8 mouse cellular contexts compared by ENCODE assay signal in genomic region chr6:34511410-34511809, GRCm38 (mm10). TPM values are rescaled to one million over a fixed set of nuclear protein-coding genes. Genes with fewer than 3 reads are reported as not detected.
A peak's percentile ranks its signal among the peaks of the same experiment; 100 is the strongest.
DNase-seq lines count a peak whose midpoint lies in the region; ATAC-seq and TF ChIP-seq lines count a peak whose summit lies in the region.

No protein-coding gene starts in this region.

- ATAC-seq in kidney, embryonic 16.5 days (ENCODE audit: low FRiP score, low TSS enrichment), result peak; percentile 90
- ATAC-seq in forebrain, postnatal 0 days, result peak; percentile 93
- peak; percentile 57 for ATAC-seq in liver, embryonic 14.5 days (ENCODE audit: insufficient read depth)

- H3K27ac ChIP-seq in kidney, embryonic 16.5 days (ENCODE audit: low read length), result no peak overlapping the region
- no peak overlapping the region for H3K27ac ChIP-seq in forebrain, postnatal 0 days (ENCODE audit: low read depth, low read length)
- no peak overlapping the region for H3K27ac ChIP-seq in liver, embryonic 14.5 days

- no peak for DNase-seq in kidney, adult 18-20 months
- peak; percentile 90 for DNase-seq in adipocyte (ENCODE audit: low spot score)
- peak; percentile 71 for DNase-seq in forebrain, postnatal 0 days
- DNase-seq in liver, embryonic 14.5 days (ENCODE audit: low read depth in 3 of 3, low spot score in 3 of 3), result peak; percentile 41 to 57 (median 45)
- peak; percentile 36 for DNase-seq in splenic B cell, adult 2 months (ENCODE audit: low read depth, low spot score)
- no peak for DNase-seq in thymus, postnatal 10 days (ENCODE audit: low spot score in 2 of 2)
- no peak for DNase-seq in frontal cortex, postnatal 25 days (ENCODE audit: low spot score in 2 of 2)

- H3K36me3 ChIP-seq in kidney, embryonic 16.5 days (ENCODE audit: insufficient read depth, low read length), result no peaks in the 10 kb centered on the region
- H3K36me3 ChIP-seq in forebrain, postnatal 0 days (ENCODE audit: insufficient read depth), result no peaks in the 10 kb centered on the region
- H3K36me3 ChIP-seq in liver, embryonic 14.5 days (replicated peaks; ENCODE audit: control insufficient read depth, insufficient read depth, low read depth), result peaks cover 2% of the 10 kb centered on the region; the same call in 1 of the 2 replicates
- no peaks in the 10 kb centered on the region for H3K36me3 ChIP-seq in splenic B cell, adult 2 months (ENCODE audit: control insufficient read depth, insufficient read depth, low read length, poor library complexity, severe bottlenecking)

- H3K9ac ChIP-seq in kidney, embryonic 16.5 days (replicated peaks; ENCODE audit: low read length), result no peak overlapping the region
- H3K9ac ChIP-seq in forebrain, postnatal 0 days, result no peak overlapping the region
- H3K9ac ChIP-seq in liver, embryonic 14.5 days (replicated peaks), result no peak overlapping the region

- peak; percentile 75 for TF ChIP-seq CTCF in forebrain, postnatal 0 days (IDR thresholded peaks at IDR 0.05; ENCODE audit: low read depth)
- peak; percentile 61 for TF ChIP-seq CTCF in liver, embryonic 14.5 days (IDR thresholded peaks at IDR 0.05; ENCODE audit: low read depth)

- WGBS in kidney, embryonic 16.5 days, result 36% methylated on average over 2 of the region's 2 CpGs
- WGBS in forebrain, postnatal 0 days, result 58% methylated on average over 2 of the region's 2 CpGs
- WGBS in liver, embryonic 14.5 days (ENCODE audit: insufficient replicate concordance), result 24% methylated on average over 2 of the region's 2 CpGs

- H3K27me3 ChIP-seq in kidney, embryonic 16.5 days (ENCODE audit: insufficient read depth, low read length), result no peaks in the 10 kb centered on the region
- H3K27me3 ChIP-seq in forebrain, postnatal 0 days (ENCODE audit: insufficient read depth, low read length), result no peaks in the 10 kb centered on the region
- H3K27me3 ChIP-seq in liver, embryonic 14.5 days (ENCODE audit: control insufficient read depth, insufficient read depth, low read length), result no peaks in the 10 kb centered on the region
- H3K27me3 ChIP-seq in splenic B cell, adult 2 months (ENCODE audit: control insufficient read depth, insufficient read depth, low read length, poor library complexity, severe bottlenecking), result no peaks in the 10 kb centered on the region

- H3K4me3 ChIP-seq in kidney, embryonic 16.5 days (ENCODE audit: low read length), result no peak overlapping the region
- no peak overlapping the region for H3K4me3 ChIP-seq in forebrain, postnatal 0 days (ENCODE audit: low read depth, low read length)
- no peak overlapping the region for H3K4me3 ChIP-seq in liver, embryonic 14.5 days (ENCODE audit: insufficient read depth in 1 of 2, low read depth in 2 of 2, low read length in 2 of 2)

- no peak overlapping the region for H3K4me2 ChIP-seq in kidney, embryonic 16.5 days (replicated peaks; ENCODE audit: low read depth, low read length)
- H3K4me2 ChIP-seq in forebrain, postnatal 0 days (ENCODE audit: low read depth), result no peak overlapping the region
- H3K4me2 ChIP-seq in liver, embryonic 14.5 days (ENCODE audit: low read depth), result no peak overlapping the region

- H3K9me3 ChIP-seq in kidney, embryonic 16.5 days (ENCODE audit: low read length), result no peaks in the 10 kb centered on the region
- H3K9me3 ChIP-seq in forebrain, postnatal 0 days (ENCODE audit: low read length), result no peaks in the 10 kb centered on the region
- H3K9me3 ChIP-seq in liver, embryonic 14.5 days (ENCODE audit: control insufficient read depth, low read length), result no peaks in the 10 kb centered on the region

- H3K4me1 ChIP-seq in kidney, embryonic 16.5 days (ENCODE audit: insufficient read depth, low read length), result peaks cover 6% of the 10 kb centered on the region
- H3K4me1 ChIP-seq in forebrain, postnatal 0 days (ENCODE audit: insufficient read depth), result no peaks in the 10 kb centered on the region
- H3K4me1 ChIP-seq in liver, embryonic 14.5 days (replicated peaks; ENCODE audit: control insufficient read depth in 2 of 2, insufficient read depth in 2 of 2, low read length in 1 of 2), result peaks cover 24 to 50% of the 10 kb centered on the region in 2 experiments

- TF ChIP-seq EP300 in liver, embryonic 14.5 days (IDR thresholded peaks at IDR 0.05; ENCODE audit: low read depth), result no peak

RNA-seq across cellular contexts. Expression of gene Bpgm, which starts 35.4 kb away (rescaled TPM):
- 50.8 and 58.4 TPM in 2 replicates for polyA plus RNA-seq in kidney, embryonic 16.5 days (2015; fragmentation: Nextera tagmentation; extraction: Ambion mirVana)
- 49.6 and 49.9 TPM in 2 replicates for total RNA-seq in forebrain, postnatal 0 days (2014; rRNA removed)
- 70.3 and 72.6 TPM in 2 replicates for polyA plus RNA-seq in forebrain, postnatal 0 days (2015; fragmentation: Nextera tagmentation; extraction: Ambion mirVana)
- 84.9 and 140 TPM in 2 replicates for polyA plus RNA-seq in liver, embryonic 14.5 days (2012; rRNA removed)
- 136 and 143 TPM in 2 replicates for polyA plus RNA-seq in liver, embryonic 14.5 days (2014; fragmentation: Nextera tagmentation; extraction: Ambion mirVana)

Comparison
In these comparisons a context has a peak if more than half of its experiments do, and no peak if none do; other contexts are left out.
1. DNase-seq: peak in adipocyte (single experiment), forebrain, postnatal 0 days (single experiment), liver, embryonic 14.5 days (3 of 3) and splenic B cell, adult 2 months (single experiment); none in kidney, adult 18-20 months (single experiment), thymus, postnatal 10 days (0 of 2) and frontal cortex, postnatal 25 days (0 of 2).
2. Peak in every context shown above with its lines, with median percentiles within 50 percentile points of each other: ATAC-seq.